Mouse (Mus musculus) urinary bladder, adult 2 months (tissue): Measurements from ENCODE around the gene Mgst3. TPM values are rescaled to one million over a fixed set of nuclear protein-coding genes. Genes with fewer than 3 reads are reported as not detected.
"Not testable (repeated sequence)": the region's sequence is repeated elsewhere in the genome, so short reads cannot be mapped to it uniquely, and the experiment has no call there.

Source experiments
- DNase-seq: peaks from one replicate; pipeline ENCODE4 v3.0.0; 2022; ENCODE audit warnings: low spot score
- polyA plus RNA-seq: library from polyadenylated mRNA; depleted of rRNA; stranded (reverse); fragments of >200 nt; gene quantifications from 2 replicates; pipeline ENCODE4 v1.2.3, GENCODE M21; 2012

The Mgst3 gene
- polyA plus RNA-seq, 1 experiment = 300 TPM

DNA sequence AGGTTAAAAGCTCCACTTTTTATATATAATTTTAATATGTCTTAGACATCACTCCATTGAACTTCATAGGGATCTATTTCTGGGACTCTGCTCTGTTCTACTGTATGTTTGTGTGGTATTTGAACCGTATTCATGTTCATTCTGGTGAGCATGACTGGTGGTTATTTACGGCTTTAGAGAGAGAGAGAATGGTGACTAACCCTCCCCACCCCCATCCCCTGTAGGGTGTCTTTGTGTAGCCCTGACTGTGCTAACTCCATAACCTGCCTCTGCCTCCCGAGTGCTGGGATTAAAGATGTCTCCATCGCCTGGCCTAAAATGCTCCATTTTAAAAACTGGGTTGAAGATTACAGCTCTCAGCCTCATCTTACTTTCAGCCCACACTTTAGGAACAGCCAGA, 33.4 kb downstream of the Mgst3 start:
- no peak for DNase-seq

- no peak for DNase-seq
These were observed 34.9 kb downstream of the Mgst3 start for GRCm38 (mm10) chr1:167358731-167359130.

DNA sequence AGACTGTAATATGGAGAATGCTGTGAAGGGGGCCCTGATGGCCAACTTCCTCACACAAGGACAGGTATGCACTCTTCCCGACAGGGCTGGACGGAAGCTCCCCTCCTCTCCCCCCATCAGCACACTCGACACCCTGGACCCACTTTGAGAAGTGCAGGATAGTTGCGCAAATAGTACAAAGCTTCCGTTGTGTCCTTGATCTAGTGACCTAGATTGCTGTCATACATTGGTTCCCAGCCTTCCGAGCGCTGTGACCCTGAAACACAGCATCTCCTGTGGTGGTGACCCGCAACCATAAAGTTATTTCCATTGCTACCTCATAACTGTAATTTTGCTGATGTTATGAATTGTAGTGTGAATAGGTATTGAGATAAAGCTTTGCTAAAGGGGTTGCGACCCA, 36.3 kb downstream of the Mgst3 start:
- no peak for DNase-seq

DNA sequence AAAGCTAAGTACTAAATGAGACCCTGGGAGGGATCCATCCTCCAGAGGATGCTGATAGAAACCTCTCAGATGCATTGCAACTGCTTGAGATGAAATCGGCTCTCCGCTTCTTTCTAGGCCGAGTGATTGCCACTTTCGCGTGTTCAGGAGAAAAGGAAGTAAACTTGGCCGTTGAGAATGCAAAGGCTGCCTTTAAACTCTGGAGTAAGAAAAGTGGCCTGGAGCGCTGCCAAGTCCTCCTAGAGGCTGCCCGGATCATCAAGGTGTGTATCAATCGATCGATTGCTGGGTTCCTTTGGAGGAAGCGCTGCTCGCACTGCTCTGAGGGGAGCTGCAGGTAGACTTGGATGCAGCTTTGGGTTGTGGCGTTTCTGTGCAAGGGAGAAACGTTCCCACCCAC, 41.2 kb downstream of the Mgst3 start:
- DNase-seq = no peak

DNA sequence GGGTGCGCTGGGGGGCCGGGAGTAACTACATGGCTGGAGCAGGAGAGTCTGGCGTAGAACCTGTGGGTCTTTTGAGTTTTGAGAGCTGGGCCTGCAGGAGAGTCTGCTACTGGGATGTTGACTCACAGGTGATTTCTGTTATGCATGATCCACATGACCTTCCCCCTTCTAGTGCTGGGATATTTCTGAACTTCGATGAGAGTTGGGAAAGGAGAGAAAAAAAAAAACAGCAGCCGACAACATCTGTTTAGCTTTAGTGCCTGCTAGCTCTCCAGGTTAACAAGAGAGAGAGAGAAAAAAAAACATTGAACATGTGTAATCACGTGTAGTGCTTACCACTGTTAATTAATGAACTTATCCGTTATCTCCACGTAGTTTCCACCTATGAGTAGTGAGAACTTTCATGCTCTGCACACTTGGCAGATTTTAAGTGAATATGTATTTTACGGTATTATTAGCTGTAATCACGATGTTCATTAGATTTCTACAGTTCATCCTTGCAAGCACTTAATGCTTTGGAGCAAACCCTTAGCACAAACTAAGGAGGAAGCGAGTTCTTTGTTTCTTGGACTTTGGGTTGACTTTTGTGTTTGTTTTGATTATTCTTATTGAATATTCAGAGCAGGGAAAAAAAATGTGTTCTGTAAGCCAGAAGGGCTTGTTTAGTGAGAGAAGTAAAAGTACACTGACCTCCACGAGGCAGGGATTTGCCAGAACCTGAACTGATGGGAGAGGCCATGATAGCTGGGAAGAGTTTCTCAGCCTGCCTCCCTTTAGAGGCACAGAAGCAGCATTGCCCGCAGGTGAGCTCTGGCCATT, 42.8 kb downstream of the Mgst3 start:
- no peak for DNase-seq

DNA sequence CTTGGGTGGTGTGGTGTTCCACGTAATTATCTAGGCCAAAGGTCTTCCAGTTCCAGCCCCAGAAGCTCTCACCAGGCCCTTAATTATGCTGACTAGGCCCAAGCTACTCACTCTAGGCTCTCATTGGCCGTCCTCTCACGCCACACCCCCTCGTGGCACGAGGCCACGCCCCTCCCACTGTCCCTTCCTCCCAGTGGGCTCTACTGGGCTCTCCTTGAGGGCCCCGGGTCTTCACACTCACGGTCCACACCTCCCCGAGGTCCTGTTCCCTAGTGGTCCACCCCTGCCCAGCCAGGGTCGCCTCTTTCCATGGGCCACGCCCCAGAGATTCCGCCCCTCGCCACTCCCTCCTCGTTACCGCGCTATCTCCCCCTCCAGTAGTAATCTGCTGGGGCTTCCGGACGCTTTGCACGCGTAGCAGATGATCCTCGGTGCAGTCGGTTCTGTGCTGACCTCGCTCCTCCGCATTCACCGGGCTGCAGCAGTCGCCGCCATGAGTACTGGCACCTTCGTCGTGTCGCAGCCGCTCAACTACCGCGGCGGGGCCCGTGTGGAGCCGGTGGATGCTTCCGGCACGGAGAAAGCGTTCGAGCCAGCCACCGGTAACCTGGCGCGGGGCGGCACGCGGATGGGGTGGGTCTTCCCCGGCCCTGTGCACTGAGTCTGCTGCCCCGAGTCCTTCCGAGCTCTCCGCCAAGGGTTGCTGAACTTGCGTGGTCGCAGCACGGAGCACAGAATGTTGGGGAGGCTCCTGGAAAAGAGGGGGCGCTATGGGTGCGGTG, 43.6 kb downstream of the Mgst3 start, which contains the start of gene Aldh9a1:
Gene Aldh9a1, plus strand, starts transcription at position 177 of the 782 bp plus-strand sequence.
- peak; percentile 75 for DNase-seq

- not testable (repeated sequence) for DNase-seq
These were observed 44.4 kb downstream of the Mgst3 start for GRCm38 (mm10) chr1:167349206-167349605.

- not testable (repeated sequence) for DNase-seq
These were observed 47.6 kb downstream of the Mgst3 start for GRCm38 (mm10) chr1:167345994-167346520.

DNA sequence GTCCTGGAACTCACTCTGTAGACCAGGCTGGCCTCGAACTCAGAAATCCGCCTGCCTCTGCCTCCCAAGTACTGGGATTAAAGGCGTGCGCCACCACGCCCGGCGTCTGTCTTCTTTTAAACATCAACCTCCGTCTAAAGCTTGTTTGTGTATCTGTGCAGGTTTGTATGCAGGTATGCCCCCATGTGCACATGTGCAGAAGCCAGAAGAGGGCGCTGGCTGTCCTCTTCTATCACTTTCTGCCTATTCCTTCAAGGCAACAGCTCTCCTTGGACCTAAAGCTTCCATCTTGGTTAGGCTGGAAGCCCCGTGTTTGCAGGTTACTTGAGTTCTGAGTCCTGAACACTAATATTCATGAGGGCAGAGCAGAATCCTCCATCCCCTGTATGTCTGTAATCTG, 50.8 kb downstream of the Mgst3 start:
- DNase-seq = no peak

- no peak for DNase-seq
These were observed 52.6 kb downstream of the Mgst3 start for GRCm38 (mm10) chr1:167340910-167341528.

DNA sequence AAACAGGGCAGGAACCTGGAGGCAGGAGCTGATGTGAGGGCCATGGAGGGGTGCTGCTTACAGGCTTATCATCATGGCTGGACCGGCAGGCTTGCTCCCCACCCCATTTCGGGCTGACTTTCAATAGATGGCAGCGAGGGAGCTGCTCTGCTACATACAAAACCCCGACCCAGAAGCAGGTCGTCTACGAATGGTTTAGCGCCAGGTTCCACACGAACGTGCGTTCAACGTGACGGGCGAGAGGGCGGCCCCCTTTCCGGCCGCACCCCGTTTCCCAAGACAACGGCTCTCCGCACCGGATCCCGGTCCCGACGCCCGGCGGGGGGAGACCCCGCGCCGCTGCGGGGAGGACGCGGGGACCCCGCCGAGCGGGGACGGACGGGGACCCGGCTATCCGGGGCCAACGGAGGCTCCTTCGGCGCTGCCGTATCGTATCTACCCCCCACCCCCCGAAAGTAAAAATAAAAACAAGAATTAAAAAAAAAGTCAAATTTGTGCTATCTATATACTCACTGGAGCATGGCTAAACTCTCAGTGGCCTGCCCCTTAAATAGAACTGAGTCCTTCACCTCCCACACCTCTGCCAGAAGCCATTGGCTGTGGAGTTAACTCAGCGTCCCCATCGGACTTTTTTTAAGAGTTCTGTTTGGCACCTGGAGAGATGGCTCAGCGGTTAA, 53.4 kb downstream of the Mgst3 start:
- no peak for DNase-seq

GRCm38 (mm10) chr1:167339177-167339781, 54.4 kb downstream of the Mgst3 start:
- DNase-seq = no peak

DNA sequence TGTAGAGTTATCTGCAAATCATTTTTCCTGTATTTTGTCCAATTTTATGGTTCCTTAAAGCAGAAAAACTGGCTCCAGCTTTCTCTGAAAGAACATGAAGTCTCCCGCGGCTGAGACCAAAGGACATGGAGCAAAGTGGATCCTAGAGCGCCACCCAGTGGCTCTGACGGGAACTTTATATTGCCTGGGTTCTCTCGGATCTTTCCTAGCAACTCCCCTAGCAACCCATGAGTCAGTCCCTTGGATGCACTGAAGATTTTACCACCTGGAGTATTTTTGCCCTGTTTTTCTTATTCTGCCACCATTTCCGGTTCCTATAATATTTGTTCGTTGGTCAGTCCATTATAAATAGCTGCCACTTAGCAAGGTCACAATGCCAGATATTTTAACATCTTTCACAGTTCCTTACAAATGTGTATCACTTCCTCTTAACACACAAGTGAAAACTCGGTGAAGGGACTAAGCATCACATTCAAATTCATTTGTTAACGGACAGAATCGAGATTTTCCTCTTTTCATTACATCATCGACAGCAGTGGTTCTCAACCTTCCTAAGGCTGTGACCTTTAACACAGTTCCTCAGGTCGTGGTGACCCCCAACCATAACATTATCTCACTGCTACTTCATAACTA, 56.1 kb downstream of the Mgst3 start:
- peak; percentile 62 for DNase-seq

DNA sequence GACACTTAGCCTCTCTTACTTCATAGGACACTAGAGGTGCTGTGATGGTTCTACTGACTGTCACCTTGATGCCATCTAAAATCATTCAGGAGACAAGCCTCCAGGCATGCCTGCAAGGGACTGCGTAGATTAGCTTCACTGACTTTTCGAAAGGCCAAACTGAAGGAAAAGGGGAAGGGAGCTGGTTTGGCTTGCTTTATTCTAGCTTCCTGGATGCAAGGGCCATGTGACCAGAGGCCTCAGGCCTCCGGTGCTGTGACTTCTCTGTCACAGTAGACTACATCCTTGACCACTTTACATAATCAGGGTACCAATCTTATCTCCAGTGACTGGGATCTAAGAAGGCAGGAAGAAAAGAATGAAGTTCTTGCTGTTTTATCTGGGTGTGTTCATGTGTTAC, 57.2 kb downstream of the Mgst3 start:
- no peak for DNase-seq

GRCm38 (mm10) chr1:167331106-167331505, 62.5 kb downstream of the Mgst3 start:
- no peak for DNase-seq

DNA sequence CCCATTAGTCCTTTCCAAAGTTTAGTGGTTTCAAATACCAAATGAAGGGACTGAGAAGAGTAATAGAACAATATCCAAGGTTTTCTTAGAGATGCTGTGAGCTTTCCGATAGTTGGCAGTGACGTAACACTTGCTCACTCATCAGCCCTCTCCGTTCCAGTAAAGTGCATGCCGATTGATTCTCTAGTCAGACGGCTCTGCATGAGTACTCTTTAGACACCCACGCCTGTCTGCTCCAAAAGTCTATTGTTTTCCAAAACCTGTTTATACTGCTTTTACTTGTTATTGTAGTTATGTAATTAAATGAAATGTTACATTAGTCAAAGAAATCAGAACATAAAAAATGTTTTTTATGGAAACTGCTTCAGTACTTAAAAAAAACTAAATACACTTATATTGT, 64.9 kb downstream of the Mgst3 start:
- no peak for DNase-seq
